Mouse (Mus musculus) thymus, adult 2 months (tissue): ENCODE measurements at regions not wholly inside any gene's neighbourhood (a gene's known extent, or its start where the extent isn't known, plus 50 kb on each side); places are given as distances from the start of the nearest gene placed in this dataset.
A peak's percentile ranks its signal among the peaks of the same experiment; 100 is the strongest.

ENCODE experiments used
- CTCF ChIP-seq: fragments of 200-500 bp; IDR thresholded peaks from 2 replicates; pipeline ENCODE4 v1.5.1; 2012; ENCODE audit warnings: mild to moderate bottlenecking, control low read depth, low read length, moderate library complexity, borderline replicate concordance; ENCODE audit not compliant: control insufficient read depth, poor library complexity, insufficient read depth; ENCODE audit errors: extremely low read depth
- POLR2A ChIP-seq: fragments of 200-500 bp; IDR thresholded peaks from 2 replicates; pipeline ENCODE4 v1.6.1; 2012; ENCODE audit warnings: mild to moderate bottlenecking, low read length, control low read depth, moderate library complexity; ENCODE audit not compliant: control insufficient read depth, poor library complexity, insufficient read depth; ENCODE audit errors: extremely low read depth

DNA sequence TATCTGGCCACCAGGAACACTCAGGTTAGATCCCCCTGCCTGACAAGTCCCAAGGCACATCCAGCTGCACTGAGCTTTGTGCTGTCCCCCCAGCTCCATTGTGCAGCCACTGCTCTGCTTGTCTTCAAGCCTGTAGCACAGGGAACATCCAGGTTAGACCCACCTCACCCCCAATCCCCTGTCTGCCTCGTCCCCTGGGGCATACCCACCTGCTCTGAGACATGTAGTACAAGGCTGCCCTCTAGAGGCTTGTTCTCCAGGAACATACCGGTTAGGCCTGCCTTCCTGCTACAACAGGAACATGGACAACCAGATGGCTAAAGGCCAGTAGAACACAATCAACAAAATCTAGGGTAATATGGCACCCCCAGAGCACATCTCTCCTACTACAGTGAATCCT lies 66.1 kb downstream of the Perp start:
- TF ChIP-seq CTCF (peak; percentile 52; the same call in 1 of the 2 replicates), POLR2A (no peak)
